Mouse (Mus musculus) cerebellum, adult 2 months (tissue): ENCODE results near the gene Pmm1.

Experiments
- CTCF ChIP-seq: fragments of 200-500 bp; IDR thresholded peaks from 2 replicates; pipeline ENCODE4 v1.5.1; 2011; ENCODE audit warnings: low read depth, mild to moderate bottlenecking, control low read depth, low read length, moderate library complexity, borderline replicate concordance; ENCODE audit not compliant: insufficient read depth
- POLR2A ChIP-seq: fragments of 200-500 bp; IDR thresholded peaks from 2 replicates; pipeline ENCODE4 v1.6.1; 2011; ENCODE audit warnings: low read length, control low read depth, borderline replicate concordance; ENCODE audit not compliant: insufficient read depth

GRCm38 (mm10) chr15:81964262-81964661, 3.5 kb upstream of the Pmm1 start:
- TF ChIP-seq POLR2A (no peak), CTCF (no peak)
